Mouse (Mus musculus): Measurements from ENCODE around the gene Gm11492.

Gm11492 gene

DNA sequence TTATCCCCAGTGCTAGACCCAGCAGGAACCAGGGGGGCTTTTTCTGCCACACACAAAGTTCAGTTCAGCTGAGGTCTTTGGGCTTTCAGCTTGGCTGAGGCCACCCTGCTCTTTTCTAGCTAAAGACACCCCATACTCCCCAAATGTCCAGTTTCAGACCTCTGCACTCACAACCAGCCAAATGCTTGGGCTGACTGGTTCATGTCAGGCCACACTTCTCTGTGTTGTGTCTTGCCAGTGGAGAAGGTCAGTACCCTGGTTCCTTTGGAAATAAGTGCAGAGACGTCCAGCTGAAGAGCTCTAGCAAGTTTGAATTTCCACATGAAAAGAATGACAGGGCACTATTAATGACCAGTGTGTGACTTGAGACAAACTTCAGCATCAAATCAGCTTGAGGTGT is 13.3 kb downstream of the Gm11492 start:
- DNase-seq, result no peak

GRCm38 (mm10) chr11:87580543-87581085 is 14.2 kb downstream of the Gm11492 start:
- peak in 1 of 2 experiments; percentile 56 for DNase-seq

GRCm38 (mm10) chr11:87581161-87581865 is 14.9 kb downstream of the Gm11492 start:
- no peak for DNase-seq

- peak; percentile 54 to 71 for DNase-seq
These were observed 15.7 kb downstream of the Gm11492 start for GRCm38 (mm10) chr11:87581933-87582710.

GRCm38 (mm10) chr11:87583291-87584034 is 17.0 kb downstream of the Gm11492 start:
- DNase-seq, result peak in 1 of 2 experiments; percentile 16

GRCm38 (mm10) chr11:87584711-87585505 is 18.5 kb downstream of the Gm11492 start:
- no peak for DNase-seq

DNA sequence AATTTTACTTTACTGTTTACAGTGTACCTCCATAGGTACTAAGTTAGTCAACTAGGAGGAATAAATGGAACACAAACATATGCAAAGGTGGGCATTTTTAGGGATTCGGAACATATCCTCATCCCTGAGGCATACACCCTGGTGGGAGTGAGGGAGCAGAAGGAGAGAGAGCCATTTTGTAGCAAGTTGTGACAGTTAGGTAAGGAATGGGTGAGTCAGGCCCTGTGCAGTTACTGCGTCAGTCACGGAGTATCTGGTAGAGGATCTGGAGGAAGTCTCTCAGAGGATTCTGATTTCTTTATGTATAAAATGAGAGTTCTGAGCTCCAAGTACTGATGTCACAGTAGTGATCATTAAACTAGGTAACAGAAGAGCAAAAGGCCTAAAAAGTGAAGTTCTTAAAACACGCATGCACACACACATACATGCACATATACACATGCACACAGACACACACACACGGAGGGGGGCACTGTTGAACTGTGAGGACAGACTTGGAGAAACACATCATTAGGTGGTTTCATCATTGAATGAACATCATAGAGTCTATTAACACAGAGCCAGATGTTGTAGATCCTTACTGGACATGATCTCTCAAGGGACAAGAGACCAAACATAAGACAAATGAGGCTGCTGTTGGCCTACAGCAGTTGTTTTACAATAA is 20.9 kb downstream of the Gm11492 start:
- DNase-seq, result no peak

DNA sequence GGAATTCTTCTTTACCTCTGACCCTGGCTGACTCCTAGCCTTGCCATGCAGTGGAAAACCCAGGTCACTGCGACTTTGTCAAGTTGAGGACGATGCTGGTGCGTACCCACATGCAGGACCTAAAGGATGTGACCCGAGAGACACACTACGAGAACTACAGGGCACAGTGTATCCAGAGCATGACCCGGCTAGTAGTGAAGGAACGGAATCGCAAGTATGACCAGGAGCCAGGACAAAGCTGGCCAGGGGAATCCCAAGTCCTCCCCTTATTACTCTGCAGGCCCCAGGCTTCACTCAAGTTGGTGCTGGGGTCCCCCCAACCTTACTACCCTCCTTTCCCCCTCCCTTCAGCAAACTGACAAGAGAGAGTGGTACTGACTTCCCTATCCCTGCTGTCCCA is 23.2 kb downstream of the Gm11492 start:
- no peak for DNase-seq

DNA sequence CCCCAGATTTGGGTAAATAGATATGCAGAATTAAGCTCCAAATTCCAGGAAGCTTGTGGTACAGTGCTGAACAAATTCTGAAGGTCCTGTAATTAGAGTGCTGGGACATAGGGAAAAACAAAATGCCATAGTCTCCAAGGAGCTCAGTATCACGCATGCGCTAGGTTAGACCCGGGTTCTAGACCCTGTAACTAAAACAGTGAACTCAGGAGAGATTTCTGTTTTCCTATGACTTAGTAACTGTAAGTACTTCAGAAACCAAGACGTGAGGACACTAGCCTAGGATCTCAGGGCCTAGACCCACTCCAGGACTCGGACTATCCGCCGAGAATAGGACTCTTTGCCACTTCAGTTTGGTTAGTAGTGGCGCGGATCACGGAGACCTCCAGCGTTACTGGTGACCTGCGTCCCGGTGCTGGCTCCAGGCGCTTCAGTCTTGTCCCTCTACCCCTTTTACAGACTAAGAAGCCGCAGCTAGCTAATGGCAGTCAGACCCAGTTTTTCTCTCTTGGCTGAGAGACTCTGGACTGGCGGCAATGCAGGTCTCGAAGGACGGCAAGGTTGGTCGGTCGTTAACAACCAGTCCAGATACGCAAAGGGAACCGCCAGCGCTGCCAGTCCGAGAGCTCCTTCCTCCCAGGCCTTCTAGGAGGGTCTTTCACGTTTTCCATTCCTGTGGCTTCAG is 24.5 kb downstream of the Gm11492 start:
- DNase-seq, result peak; percentile 62 to 67

DNA sequence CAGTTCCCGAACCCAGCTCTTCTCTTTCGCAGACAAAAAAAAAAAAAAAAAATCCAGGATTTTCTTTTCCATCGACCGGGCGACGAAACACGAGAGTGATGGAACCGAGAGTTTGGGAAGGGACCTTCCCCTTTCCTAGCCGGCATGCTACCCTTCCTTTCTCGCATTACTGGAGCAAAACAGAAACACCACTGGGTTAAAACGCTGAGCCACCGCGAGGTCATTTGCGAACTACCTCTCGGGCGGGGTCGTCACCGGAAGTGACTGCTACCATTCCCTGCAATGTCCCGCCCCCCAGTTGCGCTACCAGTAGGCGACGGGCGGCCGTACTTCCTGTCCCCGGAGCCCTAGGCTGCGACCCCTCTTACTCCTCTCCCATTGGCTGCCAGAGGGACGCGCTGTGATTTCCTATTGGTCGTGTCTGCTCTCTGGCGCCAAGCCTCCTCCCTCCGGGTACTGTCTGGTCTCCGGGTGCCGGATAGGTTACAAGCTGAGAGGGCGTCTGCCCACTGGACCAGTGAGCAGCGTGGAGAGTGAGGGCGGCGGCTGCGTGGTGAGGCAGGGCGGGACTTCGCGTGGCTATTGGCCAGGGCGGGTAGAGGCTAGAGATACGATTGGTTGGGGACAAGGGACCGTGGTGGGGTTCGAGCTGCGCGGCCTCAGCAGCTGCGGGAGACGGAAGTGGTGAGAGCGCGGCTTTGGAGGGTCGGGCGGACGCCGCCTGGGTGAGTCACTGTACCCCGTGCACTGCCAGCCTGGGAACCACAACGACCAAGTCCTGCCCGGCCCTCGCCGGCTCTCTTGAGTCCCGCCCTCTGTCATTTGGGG is 25.3 kb downstream of the Gm11492 start, which contains the start of gene Mtmr4:
Gene Mtmr4, plus strand, starts transcription at position 637 of the 828 bp plus-strand sequence.
- DNase-seq, result peak; percentile 99

DNA sequence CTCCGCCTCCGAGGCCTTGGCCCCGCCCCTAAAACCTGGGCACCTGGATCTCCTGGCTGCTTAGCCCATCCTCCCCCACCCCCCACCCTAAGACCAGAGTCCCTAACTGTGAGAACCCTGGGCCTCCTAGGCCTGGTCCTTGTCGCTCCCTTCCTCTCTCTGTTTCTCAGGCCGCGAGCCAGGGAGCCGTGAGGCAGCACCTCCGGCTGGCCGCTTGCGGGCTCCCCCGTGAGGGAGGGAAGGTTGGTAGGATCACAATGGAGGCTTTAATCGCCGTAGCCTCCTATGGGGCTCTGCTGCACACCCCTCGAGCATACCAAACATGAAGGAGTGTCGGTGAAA is 25.9 kb downstream of the Gm11492 start:
- no peak for DNase-seq

GRCm38 (mm10) chr11:87592713-87593598 is 26.5 kb downstream of the Gm11492 start:
- DNase-seq, result peak in 1 of 2 experiments; percentile 38

DNA sequence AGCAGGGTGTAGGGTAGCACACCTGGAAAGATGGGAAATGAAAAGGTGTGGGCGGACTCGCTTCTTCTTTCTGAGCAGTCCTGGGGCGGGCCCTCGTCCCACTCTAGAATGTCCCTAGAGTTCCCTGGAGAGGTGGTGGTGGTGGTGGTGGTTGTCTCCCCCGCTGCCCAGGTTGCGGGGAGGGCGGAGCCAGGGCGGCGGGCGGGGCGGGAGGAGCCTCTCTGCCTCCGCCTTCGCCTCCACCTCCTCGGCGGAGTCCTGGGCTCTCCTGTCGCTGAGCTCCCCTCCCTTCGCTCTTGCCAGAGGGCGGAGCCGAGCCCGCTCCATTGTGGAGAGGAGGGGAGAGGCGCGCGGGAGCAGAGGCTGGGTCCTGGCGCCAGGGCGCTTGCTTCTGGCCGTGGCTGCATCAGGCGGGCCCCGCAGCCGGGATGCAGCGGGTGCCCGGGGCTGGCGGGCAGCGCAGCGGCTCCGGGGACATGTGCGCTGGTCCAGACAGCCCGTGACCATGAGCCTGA is 28.9 kb downstream of the Gm11492 start:
- DNase-seq, result peak; percentile 90 to 93

- DNase-seq, result peak in 1 of 2 experiments; percentile 51
These were observed 29.5 kb downstream of the Gm11492 start for GRCm38 (mm10) chr11:87595976-87596375.

- DNase-seq, result no peak
These were observed 30.0 kb downstream of the Gm11492 start for GRCm38 (mm10) chr11:87596492-87596891.

- DNase-seq, result no peak
These were observed 30.6 kb downstream of the Gm11492 start for GRCm38 (mm10) chr11:87597061-87597460.

- DNase-seq, result no peak
These were observed 33.1 kb downstream of the Gm11492 start for GRCm38 (mm10) chr11:87599395-87600089.

DNA sequence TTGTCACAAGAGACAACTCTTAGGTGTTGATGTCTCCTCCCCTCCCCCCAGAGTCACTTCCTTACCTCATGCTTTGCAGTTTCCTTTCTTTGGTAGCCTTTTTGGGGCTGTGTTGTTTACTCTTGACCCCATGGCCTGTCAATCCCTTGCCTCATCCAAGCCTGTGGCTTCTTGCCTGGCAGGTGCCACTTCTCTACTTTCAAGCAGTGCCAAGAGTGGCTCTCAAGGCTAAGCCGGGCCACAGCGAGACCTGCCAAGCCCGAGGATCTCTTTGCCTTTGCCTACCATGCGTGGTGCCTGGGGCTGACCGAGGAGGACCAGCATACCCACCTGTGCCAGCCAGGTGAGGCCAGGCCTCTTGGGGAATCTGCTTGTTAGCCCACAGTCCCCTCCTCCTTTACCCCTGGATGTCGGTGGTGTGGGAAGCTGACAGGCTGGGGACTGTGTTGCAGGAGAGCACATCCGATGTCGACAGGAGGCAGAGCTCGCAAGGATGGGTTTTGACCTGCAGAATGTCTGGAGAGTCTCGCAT is 33.9 kb downstream of the Gm11492 start:
- no peak for DNase-seq
